Mouse (Mus musculus): ENCODE measurements at regions not wholly inside any gene's neighbourhood (a gene's known extent, or its start where the extent isn't known, plus 50 kb on each side); places are given as distances from the start of the nearest gene placed in this dataset.

DNA sequence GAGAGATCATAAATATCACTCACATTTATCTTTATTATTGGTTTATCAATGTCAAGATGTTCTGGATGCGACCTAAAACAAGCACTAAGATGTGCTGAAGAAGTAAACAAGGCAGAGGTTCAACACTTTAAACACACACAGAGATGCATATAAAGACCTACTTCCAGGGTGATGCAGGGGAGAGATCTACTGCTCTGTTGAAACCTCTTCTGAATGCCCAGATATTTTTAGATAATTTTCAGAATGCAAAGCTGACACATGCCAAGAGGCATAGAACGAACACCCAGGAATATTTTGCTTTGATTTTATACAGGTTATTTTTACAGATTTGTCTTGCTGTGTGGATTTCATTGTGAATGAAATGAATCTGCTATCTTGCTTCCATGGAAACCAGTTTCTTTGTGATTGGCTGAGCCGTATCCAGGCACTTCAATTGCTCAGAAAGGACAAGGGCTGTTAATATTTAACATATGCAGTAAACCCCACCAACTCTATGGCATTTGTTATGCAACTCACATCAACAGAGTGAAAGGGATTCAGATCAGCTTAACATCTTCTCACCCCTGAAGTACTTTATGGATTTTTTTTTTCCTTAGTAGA is 523.2 kb upstream of the Tbl1xr1 start:
- no peak for TF ChIP-seq POLR2A (IDR thresholded peaks at IDR 0.05; ENCODE audit: borderline replicate concordance, low read depth, low read length)
- TF ChIP-seq CTCF (IDR thresholded peaks at IDR 0.05; ENCODE audit: low read depth, low read length) = no peak
